ENCODE assay signal across 8 mouse cellular contexts in genomic region chr2:181671326-181671725, GRCm38 (mm10). TPM values are rescaled to one million over a fixed set of nuclear protein-coding genes. Genes with fewer than 3 reads are reported as not detected.
A peak's percentile ranks its signal among the peaks of the same experiment; 100 is the strongest.
DNase-seq lines count a peak whose midpoint lies in the region; ATAC-seq and TF ChIP-seq lines count a peak whose summit lies in the region.

Sox18 (minus strand) TSS chr2:181671640.

- DNase-seq in ZHBTc4 (ENCODE audit: low read depth, low spot score), result peak; percentile 73
- DNase-seq in gastrocnemius, postnatal 36 days, result peak; percentile 38 to 51
- no peak for DNase-seq in hindbrain, postnatal 0 days (ENCODE audit: low spot score)
- no peak for DNase-seq in cerebellum, postnatal 25 days
- no peak for DNase-seq in spleen, postnatal 4 days (ENCODE audit: low spot score in 2 of 2)

- H3K4me2 ChIP-seq in hindbrain, postnatal 0 days (ENCODE audit: low read depth, low read length), result peak within 1 kb of the TSS; percentile 62
- H3K4me2 ChIP-seq in limb, embryonic 13.5 days (replicated peaks), result peak within 1 kb of the TSS; percentile 85
- peak within 1 kb of the TSS; percentile 59 for H3K4me2 ChIP-seq in midbrain, embryonic 16.5 days (ENCODE audit: low read length)

- H3K4me1 ChIP-seq in bone marrow, adult 2 months (ENCODE audit: control insufficient read depth, insufficient read depth, low read length), result no peaks in the 10 kb centered on the region
- H3K4me1 ChIP-seq in hindbrain, postnatal 0 days (ENCODE audit: insufficient read depth, low read length), result peaks cover 24% of the 10 kb centered on the region
- H3K4me1 ChIP-seq in limb, embryonic 13.5 days, result peaks cover 36% of the 10 kb centered on the region
- peaks cover 19% of the 10 kb centered on the region; the same call in 1 of the 2 replicates for H3K4me1 ChIP-seq in midbrain, embryonic 16.5 days (ENCODE audit: control insufficient read depth, insufficient read depth, low read length)

- TF ChIP-seq POLR2A in bone marrow, adult 2 months (IDR thresholded peaks at IDR 0.05; ENCODE audit: borderline replicate concordance, control insufficient read depth, low read depth, low read length), result 0 out of 2 replicates have a peak, but pooled peaks have one; percentile 30

- ATAC-seq in hindbrain, postnatal 0 days, result 0 out of 2 replicates have a peak, but pooled peaks have one; percentile 21
- ATAC-seq in limb, embryonic 13.5 days (ENCODE audit: low FRiP score, low read depth), result peak; percentile 18; the same call in 1 of the 2 replicates
- ATAC-seq in midbrain, embryonic 16.5 days, result no peak

- no peaks in the 10 kb centered on the region for H3K9me3 ChIP-seq in hindbrain, postnatal 0 days (ENCODE audit: low read length)
- no peaks in the 10 kb centered on the region for H3K9me3 ChIP-seq in limb, embryonic 13.5 days
- no peaks in the 10 kb centered on the region for H3K9me3 ChIP-seq in midbrain, embryonic 16.5 days (replicated peaks; ENCODE audit: control insufficient read depth, low read length, poor library complexity, severe bottlenecking)

- no peak within 1 kb of the TSS for H3K4me3 ChIP-seq in bone marrow, adult 2 months (replicated peaks; ENCODE audit: control insufficient read depth, low read depth, low read length)
- peak within 1 kb of the TSS; percentile 42 for H3K4me3 ChIP-seq in hindbrain, postnatal 0 days (ENCODE audit: low read length)
- peak within 1 kb of the TSS; percentile 55 for H3K4me3 ChIP-seq in limb, embryonic 13.5 days
- peak within 1 kb of the TSS; percentile 42 for H3K4me3 ChIP-seq in midbrain, embryonic 16.5 days (ENCODE audit: low read depth, low read length)

- no peaks in the 10 kb centered on the region; the same call in 1 of the 2 replicates for H3K36me3 ChIP-seq in hindbrain, postnatal 0 days (ENCODE audit: insufficient read depth, low read length)
- no peaks in the 10 kb centered on the region for H3K36me3 ChIP-seq in limb, embryonic 13.5 days
- H3K36me3 ChIP-seq in midbrain, embryonic 16.5 days (ENCODE audit: control insufficient read depth, insufficient read depth, low read length), result no peaks in the 10 kb centered on the region

- intact Hi-C loops in gastrocnemius, postnatal 36 days (cut with DNase I), result no loop called here

- H3K27me3 ChIP-seq in hindbrain, postnatal 0 days (ENCODE audit: insufficient read depth, low read length), result peaks cover 31% of the 10 kb centered on the region
- peaks cover 66% of the 10 kb centered on the region for H3K27me3 ChIP-seq in limb, embryonic 13.5 days
- peaks cover 61% of the 10 kb centered on the region for H3K27me3 ChIP-seq in midbrain, embryonic 16.5 days (ENCODE audit: control insufficient read depth, insufficient read depth, low read depth, low read length)

- H3K9ac ChIP-seq in hindbrain, postnatal 0 days (replicated peaks; ENCODE audit: low read length), result peak within 1 kb of the TSS; percentile 44
- peak within 1 kb of the TSS; percentile 64 for H3K9ac ChIP-seq in limb, embryonic 13.5 days
- H3K9ac ChIP-seq in midbrain, embryonic 16.5 days (ENCODE audit: low read depth, low read length), result peak within 1 kb of the TSS; percentile 54

- peak within 1 kb of the TSS; percentile 14; the same call in 1 of the 2 replicates for H3K27ac ChIP-seq in bone marrow, adult 2 months (ENCODE audit: control insufficient read depth, insufficient read depth, low read depth, low read length, poor library complexity)
- peak within 1 kb of the TSS; percentile 41; the same call in 1 of the 2 replicates for H3K27ac ChIP-seq in hindbrain, postnatal 0 days
- no peak within 1 kb of the TSS for H3K27ac ChIP-seq in limb, embryonic 13.5 days
- no peak within 1 kb of the TSS for H3K27ac ChIP-seq in midbrain, embryonic 16.5 days (ENCODE audit: low read length)

- WGBS in bone marrow, adult 2 months, result 3% methylated on average over 43 of the region's 43 CpGs
- under 1% methylated on average over 43 of the region's 43 CpGs for WGBS in hindbrain, postnatal 0 days
- WGBS in limb, embryonic 13.5 days, result under 1% methylated on average over 43 of the region's 43 CpGs
- WGBS in midbrain, embryonic 16.5 days, result under 1% methylated on average over 34 of the region's 43 CpGs

- TF ChIP-seq CTCF in bone marrow, adult 2 months (IDR thresholded peaks at IDR 0.05; ENCODE audit: control insufficient read depth, insufficient read depth, low read length), result no peak
- TF ChIP-seq CTCF in hindbrain, postnatal 0 days (IDR thresholded peaks at IDR 0.05; ENCODE audit: low read depth), result no peak

RNA-seq across cellular contexts. Expression of gene Sox18, which starts in this region (rescaled TPM):
- 7.4 and 7.5 TPM in 2 replicates for polyA plus RNA-seq in bone marrow, adult 2 months (2011; ENCODE audit: insufficient read depth, insufficient read length, low replicate concordance, missing spikeins)
- total RNA-seq in gastrocnemius, postnatal 36 days (2021), result 10 to 100 TPM in 1 of 2 experiments, 1 to 10 TPM in 1; 7.6 to 14.2 TPM
- total RNA-seq in hindbrain, postnatal 0 days (2014; rRNA removed), result 10.8 and 14.7 TPM in 2 replicates
- 10.6 and 11.6 TPM in 2 replicates for polyA plus RNA-seq in hindbrain, postnatal 0 days (2015; fragmentation: Nextera tagmentation; extraction: Ambion mirVana)
- polyA plus RNA-seq in limb, embryonic 13.5 days (2015; fragmentation: Nextera tagmentation; extraction: Ambion mirVana), result 28.5 and 30.0 TPM in 2 replicates
- polyA plus RNA-seq in midbrain, embryonic 16.5 days (2015; fragmentation: Nextera tagmentation; extraction: Ambion mirVana), result 14.6 and 15.7 TPM in 2 replicates

Comparison
In these comparisons a context has a peak if more than half of its experiments do, and no peak if none do; other contexts are left out.
1. DNase-seq: peak in ZHBTc4 (single experiment) and gastrocnemius, postnatal 36 days (2 of 2); none in hindbrain, postnatal 0 days (single experiment), cerebellum, postnatal 25 days (0 of 2) and spleen, postnatal 4 days (0 of 2).
2. H3K27ac ChIP-seq: peak in bone marrow, adult 2 months (single experiment) and hindbrain, postnatal 0 days (single experiment); none in limb, embryonic 13.5 days (single experiment) and midbrain, embryonic 16.5 days (single experiment).
3. Peak in every context shown above with its lines, with median percentiles within 50 percentile points of each other: H3K4me2 ChIP-seq and H3K9ac ChIP-seq.